Mouse (Mus musculus): ENCODE results near the gene Tmem165.

DNA sequence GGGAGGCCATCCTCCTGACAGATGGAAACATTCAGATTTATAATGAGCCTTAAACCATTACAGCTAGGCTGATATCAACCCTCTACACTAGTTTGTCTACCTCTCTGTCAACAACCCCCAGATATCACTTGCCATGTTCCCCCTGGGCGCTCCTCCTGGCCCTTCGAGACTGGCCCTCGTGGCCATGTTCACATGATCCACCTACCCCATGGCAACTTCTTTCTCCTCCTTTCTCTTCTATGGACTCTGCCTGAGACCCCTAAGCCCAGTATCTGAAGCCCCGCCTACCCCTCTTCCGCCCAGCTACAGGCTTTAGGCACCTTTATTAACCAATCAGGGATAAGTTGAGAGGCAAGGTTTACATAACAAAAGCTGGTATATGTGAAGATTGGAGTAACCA lies 3.9 kb upstream of the Tmem165 start:
- no peak for TF ChIP-seq CTCF (IDR thresholded peaks at IDR 0.05; ENCODE audit: control insufficient read depth, insufficient read depth, insufficient read length)
- no peak for TF ChIP-seq USF1 (IDR thresholded peaks at IDR 0.05; ENCODE audit: low read depth)
- TF ChIP-seq MAX (IDR thresholded peaks at IDR 0.05) = no peak
- TF ChIP-seq MYOD1 (IDR thresholded peaks at IDR 0.05; ENCODE audit: control insufficient read depth, insufficient read length, low read depth) = no peak
- no peak for TF ChIP-seq FOSL1 (IDR thresholded peaks at IDR 0.05; ENCODE audit: insufficient read depth, low read length, poor library complexity, severe bottlenecking)
